Mouse (Mus musculus) liver, postnatal 0 days (tissue): ENCODE results near the gene Jrkl. TPM values are rescaled to one million over a fixed set of nuclear protein-coding genes. Genes with fewer than 3 reads are reported as not detected.

ENCODE experiments used
- ATAC-seq: fragments of 200-750 bp; cut with Nextera tagmentation; 2 replicates; pipeline ENCODE4 v1.8.0; 2017; ENCODE audit warnings: mild to moderate bottlenecking, moderate library complexity
- DNase-seq: peaks from one replicate; pipeline ENCODE4 v3.0.0-alpha.2; 2016
- H3K27ac ChIP-seq: fragments of 300-500 bp; sonication (generic); 2 replicates; pipeline ENCODE4 v1.5.1; 2014; ENCODE audit warnings: antibody characterized with exemption, moderate library complexity, mild to moderate bottlenecking, low read depth
- H3K27me3 ChIP-seq: fragments of 300-500 bp; sonication (generic); 2 replicates; pipeline ENCODE4 v1.6.1; 2014; ENCODE audit warnings: low read length, control low read depth, mixed read lengths; ENCODE audit not compliant: insufficient read depth
- H3K36me3 ChIP-seq: fragments of 300-500 bp; sonication (generic); replicated peaks from 2 replicates; pipeline ENCODE4 v1.6.1; 2014; ENCODE audit warnings: mild to moderate bottlenecking, control low read depth, low read length, moderate library complexity, mixed read lengths; ENCODE audit not compliant: insufficient read depth
- H3K4me1 ChIP-seq: fragments of 300-500 bp; sonication (generic); 2 replicates; pipeline ENCODE4 v1.6.1; 2014; ENCODE audit warnings: antibody characterized with exemption, mild to moderate bottlenecking, control low read depth; ENCODE audit not compliant: insufficient read depth
- H3K4me2 ChIP-seq: fragments of 300-500 bp; sonication (generic); 2 replicates; pipeline ENCODE4 v1.6.1; 2014; ENCODE audit warnings: low read depth, mild to moderate bottlenecking, low read length, moderate library complexity, mixed read lengths
- H3K4me3 ChIP-seq: fragments of 300-500 bp; sonication (generic); 2 replicates; pipeline ENCODE4 v1.5.1; 2014; ENCODE audit warnings: low read depth, low read length
- H3K9ac ChIP-seq: fragments of 300-500 bp; sonication (generic); replicated peaks from 2 replicates; pipeline ENCODE4 v1.6.1; 2014; ENCODE audit warnings: mild to moderate bottlenecking, moderate library complexity
- H3K9me3 ChIP-seq: fragments of 300-500 bp; sonication (generic); 2 replicates; pipeline ENCODE4 v1.6.1; 2016; ENCODE audit warnings: mild to moderate bottlenecking, control low read depth, low read length, mixed read lengths
- CTCF ChIP-seq: sonication (generic); IDR thresholded peaks from 2 replicates; pipeline ENCODE4 v1.5.1; 2016; ENCODE audit warnings: antibody characterized with exemption, low read depth
- EP300 ChIP-seq: IDR thresholded peaks from 2 replicates; pipeline ENCODE4 v1.6.1; 2016; ENCODE audit warnings: antibody characterized with exemption, low read depth, mild to moderate bottlenecking
- WGBS: fragments of 180-500 bp; shearing (Covaris S2); extraction: QIAGEN DNeasy Blood & Tissue Kit; methylation state at CpG from one replicate; pipeline ENCODE4 v1.1.7; 2014; ENCODE audit not compliant: insufficient replicate concordance; 5-methylcytosine and 5-hydroxymethylcytosine counted together
- polyA plus RNA-seq: library from polyadenylated mRNA; unstranded; fragments of >200 nt; fragmentation: Nextera tagmentation; extraction: Ambion mirVana; gene quantifications from 2 replicates; pipeline ENCODE4 v1.2.1, GENCODE M21; 2015

Gene Jrkl
- polyA plus RNA-seq, 1 experiment from 2014 or later = 2.1 TPM

DNA sequence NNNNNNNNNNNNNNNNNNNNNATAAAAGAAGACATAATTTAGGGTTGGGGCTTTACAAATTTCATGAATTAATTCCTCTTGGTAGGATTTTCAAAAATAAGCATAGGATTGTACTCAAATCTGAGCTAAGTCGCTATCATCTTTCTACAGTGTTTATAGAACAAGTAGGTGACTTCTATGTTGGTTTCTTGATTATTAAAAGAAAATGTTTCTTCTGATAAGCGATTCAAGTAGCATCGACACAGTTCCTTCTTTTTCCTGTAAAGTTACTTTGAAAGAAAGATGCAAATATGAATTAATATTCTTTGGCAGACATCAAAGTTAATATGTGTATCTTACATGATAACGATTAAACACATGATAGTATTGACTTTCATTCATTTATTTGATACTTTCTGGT, 2.5 kb upstream of the Jrkl start:
- no peak for DNase-seq
- WGBS = 81% methylated on average over 4 of the region's 4 CpGs
- ATAC-seq = no peak
- H3K4me3 ChIP-seq = peak overlapping the region; percentile 69
- TF ChIP-seq EP300 (no peak), CTCF (no peak)
- H3K9ac ChIP-seq = no peak overlapping the region
- H3K27ac ChIP-seq = no peak overlapping the region
- no peaks in the 10 kb centered on the region for H3K27me3 ChIP-seq
- peak overlapping the region; percentile 83 for H3K4me2 ChIP-seq
- no peaks in the 10 kb centered on the region for H3K9me3 ChIP-seq
- H3K36me3 ChIP-seq = peaks cover 5% of the 10 kb centered on the region; the same call in 1 of the 2 replicates
- H3K4me1 ChIP-seq = peaks cover 21% of the 10 kb centered on the region

DNA sequence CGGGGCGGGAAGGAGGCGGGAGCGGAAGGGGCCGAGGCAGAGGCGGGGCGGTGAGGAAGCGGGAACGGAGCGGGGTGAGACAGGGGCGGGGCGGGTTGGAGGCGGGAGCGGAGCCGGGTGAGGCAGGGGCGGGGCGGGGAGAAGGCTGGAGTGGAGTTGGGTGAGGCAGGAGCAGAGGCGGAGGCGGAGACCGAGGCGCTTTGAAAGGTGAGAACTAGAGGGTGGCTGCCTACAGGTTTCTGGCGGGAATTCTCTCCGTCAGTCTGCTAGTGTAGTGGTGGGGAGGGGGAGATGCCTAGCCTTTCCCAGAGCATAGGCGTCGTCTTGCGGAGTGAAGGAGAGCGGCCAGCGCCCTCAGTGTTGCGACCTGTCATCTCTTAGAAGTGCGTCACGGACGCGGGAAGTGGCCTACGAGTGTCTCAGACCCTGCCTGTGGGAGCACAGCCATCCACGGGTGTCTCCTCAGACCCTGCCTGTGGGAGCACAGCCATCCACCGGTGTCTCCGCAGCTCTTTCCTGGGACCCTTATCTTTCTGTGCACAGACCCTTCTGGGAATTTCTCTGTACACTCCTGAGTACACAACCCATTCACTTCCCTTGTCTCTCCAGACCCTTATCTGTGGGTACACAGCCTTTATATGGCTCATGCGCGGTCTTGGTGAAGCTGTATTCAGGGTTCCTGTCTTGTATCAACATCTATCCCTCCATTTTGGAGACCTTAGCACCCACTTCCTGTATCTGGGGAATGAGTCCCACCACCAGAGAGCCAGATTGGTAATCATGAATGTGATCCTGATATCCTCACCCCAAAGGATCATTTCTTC, 1.4 kb upstream of the Jrkl start, which contains the start of gene Ccdc82:
Gene Ccdc82, plus strand, starts transcription at position 141 of the 824 bp plus-strand sequence.
- peak; percentile 100 for ATAC-seq
- Histone ChIP-seq H3K27ac (peak within 1 kb of the TSS; percentile 84), H3K9me3 (no peaks in the 10 kb centered on the region), H3K9ac (peak within 1 kb of the TSS; percentile 78), H3K4me3 (peak within 1 kb of the TSS; percentile 69), H3K27me3 (no peaks in the 10 kb centered on the region), H3K36me3 (peaks cover 1% of the 10 kb centered on the region; the same call in 1 of the 2 replicates), H3K4me2 (peak within 1 kb of the TSS; percentile 89), H3K4me1 (peaks cover 21% of the 10 kb centered on the region)
- DNase-seq = peak; percentile 98
- TF ChIP-seq EP300 (no peak), CTCF (no peak)
- WGBS = under 1% methylated on average over 32 of the region's 39 CpGs

GRCm38 (mm10) chr9:13242321-13242720, 3.3 kb downstream of the Jrkl start:
- peaks cover 17% of the 10 kb centered on the region for H3K4me1 ChIP-seq
- peak; percentile 64 for TF ChIP-seq CTCF
- no peak for TF ChIP-seq EP300
- no peak overlapping the region for H3K4me2 ChIP-seq
- DNase-seq (no peak), ATAC-seq (no peak)
- no peak overlapping the region for H3K27ac ChIP-seq
- no peaks in the 10 kb centered on the region for H3K36me3 ChIP-seq
- H3K9me3 ChIP-seq = no peaks in the 10 kb centered on the region
- no peak overlapping the region for H3K9ac ChIP-seq
- H3K4me3 ChIP-seq = no peak overlapping the region
- no peaks in the 10 kb centered on the region for H3K27me3 ChIP-seq

DNA sequence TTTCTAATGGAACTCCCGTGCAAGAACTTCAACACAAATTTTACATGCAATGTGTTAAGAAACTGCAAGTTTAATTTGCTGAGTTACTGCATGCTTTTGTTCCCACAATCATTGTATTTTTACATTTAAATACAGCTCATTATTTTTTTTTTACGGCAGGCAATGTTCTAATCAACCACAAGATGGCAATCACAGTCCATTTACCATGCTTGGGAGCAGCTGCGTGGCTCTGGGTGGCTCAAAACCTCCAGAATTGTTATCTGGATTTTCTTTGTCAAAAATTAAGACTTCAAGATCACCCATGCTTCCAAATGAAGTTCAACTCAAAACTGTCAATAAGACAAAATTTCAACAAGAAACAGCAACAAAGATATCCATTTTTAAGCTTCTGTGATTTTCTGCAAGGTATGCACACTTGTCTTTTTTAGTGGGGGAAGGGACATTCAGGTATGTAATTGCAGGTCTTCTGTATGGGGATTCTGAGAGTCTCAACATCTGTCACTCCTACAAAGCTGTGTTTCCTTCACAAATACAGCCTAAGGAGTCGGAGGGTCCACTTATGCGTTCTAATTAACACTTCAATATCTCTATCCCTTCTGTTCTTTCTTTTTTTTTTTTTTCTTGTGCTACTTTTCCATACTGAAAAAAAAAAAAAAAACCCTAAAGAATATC, 13.9 kb downstream of the Jrkl start:
- no peak for TF ChIP-seq EP300
- peak; percentile 78 for TF ChIP-seq CTCF
- 18% methylated on average over 5 of the region's 5 CpGs for WGBS
- H3K36me3 ChIP-seq = no peaks in the 10 kb centered on the region
- no peak overlapping the region for H3K4me3 ChIP-seq
- H3K4me1 ChIP-seq = peaks cover 3% of the 10 kb centered on the region; the same call in 1 of the 2 replicates
- H3K27ac ChIP-seq = no peak overlapping the region
- no peaks in the 10 kb centered on the region for H3K27me3 ChIP-seq
- no peak for ATAC-seq
- no peak for DNase-seq
- no peak overlapping the region for H3K4me2 ChIP-seq
- H3K9ac ChIP-seq = no peak overlapping the region
- H3K9me3 ChIP-seq = 0 out of 2 replicates have a peak, but pooled peaks cover 4% of the 10 kb centered on the region

DNA sequence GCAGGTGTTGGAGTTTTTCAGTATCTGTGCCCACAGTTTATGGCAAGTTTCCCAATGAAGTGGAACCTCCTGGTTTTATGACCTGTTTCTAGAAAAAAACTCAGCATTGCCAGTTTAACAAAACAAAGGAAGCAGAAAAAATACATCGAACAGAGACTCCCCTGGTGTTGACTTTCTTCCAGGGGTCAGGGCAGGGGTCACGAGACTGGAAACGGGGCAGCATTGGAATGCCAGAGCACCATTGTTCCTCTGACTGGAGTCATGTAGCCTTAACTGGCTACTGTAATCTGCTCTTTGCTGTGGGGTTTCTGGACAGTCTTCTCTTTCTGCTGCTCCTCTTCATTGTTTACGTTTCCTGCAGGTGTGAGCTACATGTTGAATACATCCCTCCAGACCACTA, 15.1 kb downstream of the Jrkl start:
- TF ChIP-seq CTCF (no peak), EP300 (no peak)
- no peak overlapping the region for H3K27ac ChIP-seq
- no peaks in the 10 kb centered on the region for H3K27me3 ChIP-seq
- ATAC-seq = no peak
- no peaks in the 10 kb centered on the region for H3K36me3 ChIP-seq
- H3K4me3 ChIP-seq = no peak overlapping the region
- H3K4me1 ChIP-seq = peaks cover 3% of the 10 kb centered on the region; the same call in 1 of the 2 replicates
- H3K9ac ChIP-seq = no peak overlapping the region
- WGBS = 23% methylated on average over 4 of the region's 4 CpGs
- H3K4me2 ChIP-seq = no peak overlapping the region
- 0 out of 2 replicates have a peak, but pooled peaks cover 4% of the 10 kb centered on the region for H3K9me3 ChIP-seq
- DNase-seq = no peak

DNA sequence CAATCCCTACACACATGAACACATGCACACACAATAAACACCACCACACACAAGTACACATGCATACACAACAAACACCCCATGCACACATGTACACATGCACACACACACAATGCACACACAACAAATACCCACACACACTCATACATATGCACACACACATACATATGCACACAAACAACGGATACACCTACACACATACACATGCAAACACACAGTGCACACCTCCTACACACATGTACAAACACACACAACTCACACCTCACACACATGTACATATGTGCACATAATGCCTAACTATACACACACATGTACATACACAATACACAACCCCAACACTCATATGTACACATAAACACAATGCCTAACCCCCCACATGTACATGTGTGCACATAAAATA, 19.8 kb downstream of the Jrkl start:
- 81% methylated on average over 1 of the region's 1 CpGs for WGBS
- no peaks in the 10 kb centered on the region for H3K27me3 ChIP-seq
- 0 out of 2 replicates have a peak, but pooled peaks cover 4% of the 10 kb centered on the region for H3K9me3 ChIP-seq
- ATAC-seq (no peak), DNase-seq (no peak)
- H3K4me2 ChIP-seq = no peak overlapping the region
- no peaks in the 10 kb centered on the region for H3K36me3 ChIP-seq
- H3K4me3 ChIP-seq = no peak overlapping the region
- TF ChIP-seq EP300 (no peak), CTCF (no peak)
- H3K9ac ChIP-seq = no peak overlapping the region
- H3K4me1 ChIP-seq = no peaks in the 10 kb centered on the region
- H3K27ac ChIP-seq = no peak overlapping the region
